Mouse (Mus musculus) liver, embryonic 11.5 days (tissue): ENCODE measurements at regions not wholly inside any gene's neighbourhood (a gene's known extent, or its start where the extent isn't known, plus 50 kb on each side); places are given as distances from the start of the nearest gene placed in this dataset.

Experiments
- ATAC-seq: fragments of 200-750 bp; cut with Nextera tagmentation; replicated peaks from 2 replicates; pipeline ENCODE4 v1.8.0; 2017; ENCODE audit warnings: moderate number of reproducible peaks, mild to moderate bottlenecking, moderate TSS enrichment, moderate library complexity; ENCODE audit not compliant: low FRiP score
- DNase-seq: peaks from one replicate; pipeline ENCODE4 v3.0.0-alpha.2; 2017; ENCODE audit warnings: low spot score
- H3K27ac ChIP-seq: fragments of 300-500 bp; sonication (generic); 2 replicates; pipeline ENCODE4 v1.5.1; 2014; ENCODE audit warnings: mild to moderate bottlenecking, low read depth, low read length, control low read depth
- H3K27me3 ChIP-seq: fragments of 300-500 bp; sonication (generic); replicated peaks from 2 replicates; pipeline ENCODE4 v1.6.1; 2014; ENCODE audit warnings: low read length, mixed read lengths; ENCODE audit not compliant: control insufficient read depth, insufficient read depth
- H3K36me3 ChIP-seq: fragments of 300-500 bp; sonication (generic); 2 replicates; pipeline ENCODE4 v1.6.1; 2014; ENCODE audit warnings: mild to moderate bottlenecking, low read length, moderate library complexity, mixed read lengths; ENCODE audit not compliant: control insufficient read depth, insufficient read depth
- H3K4me1 ChIP-seq: fragments of 300-500 bp; sonication (generic); replicated peaks from 2 replicates; pipeline ENCODE4 v1.6.1; 2014; ENCODE audit warnings: low read length, mixed read lengths; ENCODE audit not compliant: control insufficient read depth, insufficient read depth
- H3K4me2 ChIP-seq: fragments of 300-500 bp; sonication (generic); 2 replicates; pipeline ENCODE4 v1.6.1; 2014; ENCODE audit warnings: mild to moderate bottlenecking, control low read depth, moderate library complexity
- H3K4me3 ChIP-seq: fragments of 300-500 bp; sonication (generic); 2 replicates; pipeline ENCODE4 v1.5.1; 2014; ENCODE audit warnings: low read depth, low read length, control low read depth
- H3K9ac ChIP-seq: fragments of 300-500 bp; sonication (generic); 2 replicates; pipeline ENCODE4 v1.6.1; 2014; ENCODE audit warnings: low read depth, low read length, control low read depth
- H3K9me3 ChIP-seq: fragments of 300-500 bp; sonication (generic); 2 replicates; pipeline ENCODE4 v1.6.1; 2016; ENCODE audit warnings: low read length, inconsistent platforms, mixed read lengths; ENCODE audit not compliant: control insufficient read depth
- WGBS: fragments of 180-500 bp; shearing (Covaris S2); extraction: QIAGEN DNeasy Blood & Tissue Kit; methylation state at CpG from one replicate; pipeline ENCODE4 v1.1.7; 2014; 5-methylcytosine and 5-hydroxymethylcytosine counted together

GRCm38 (mm10) chr5:43391412-43392029, 123.8 kb upstream of the C1qtnf7 start:
- Histone ChIP-seq H3K4me1 (no peaks in the 10 kb centered on the region), H3K9ac (no peak overlapping the region), H3K4me2 (no peak overlapping the region), H3K9me3 (no peaks in the 10 kb centered on the region), H3K27me3 (no peaks in the 10 kb centered on the region), H3K27ac (no peak overlapping the region), H3K36me3 (no peaks in the 10 kb centered on the region), H3K4me3 (no peak overlapping the region)
- peak; percentile 64 for ATAC-seq
- 13% methylated on average over 3 of the region's 3 CpGs for WGBS
- peak; percentile 34 for DNase-seq

DNA sequence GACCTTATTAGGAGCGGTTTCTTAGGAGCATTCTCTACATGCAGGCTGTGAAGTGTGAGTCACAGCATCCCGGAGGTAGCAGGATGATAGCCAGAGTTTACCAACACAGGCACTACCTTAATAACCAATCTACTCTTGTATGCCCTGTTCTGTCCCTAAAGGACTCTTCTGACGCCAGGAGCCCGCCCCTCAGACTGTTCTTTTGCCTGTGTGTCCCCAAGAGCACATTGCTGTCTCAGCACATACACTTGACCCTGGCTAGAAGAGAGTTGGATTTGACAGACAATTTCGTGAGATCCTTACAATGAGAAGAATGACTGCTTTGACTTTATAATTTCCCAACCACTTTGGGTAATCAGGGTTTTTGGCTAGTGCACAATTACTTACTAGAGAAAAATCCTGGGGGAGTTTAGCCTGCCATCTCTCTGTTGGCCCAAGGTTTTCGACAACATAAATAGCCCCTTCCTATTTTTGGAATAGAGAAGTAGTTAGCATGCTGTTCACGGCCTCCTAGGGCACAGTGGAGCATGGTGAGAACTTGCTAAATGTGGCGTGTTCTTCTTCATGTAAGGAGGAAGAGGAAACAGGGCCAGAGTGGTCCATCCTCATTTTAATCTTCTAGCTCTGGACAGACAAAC, 122.3 kb upstream of the C1qtnf7 start:
- H3K9me3 ChIP-seq: no peaks in the 10 kb centered on the region
- no peak overlapping the region for H3K4me3 ChIP-seq
- no peak overlapping the region for H3K9ac ChIP-seq
- H3K27me3 ChIP-seq: no peaks in the 10 kb centered on the region
- WGBS: 60% methylated on average over 8 of the region's 8 CpGs
- no peaks in the 10 kb centered on the region for H3K36me3 ChIP-seq
- no peak for DNase-seq
- no peak overlapping the region for H3K4me2 ChIP-seq
- no peak overlapping the region for H3K27ac ChIP-seq
- ATAC-seq: no peak
- no peaks in the 10 kb centered on the region for H3K4me1 ChIP-seq

DNA sequence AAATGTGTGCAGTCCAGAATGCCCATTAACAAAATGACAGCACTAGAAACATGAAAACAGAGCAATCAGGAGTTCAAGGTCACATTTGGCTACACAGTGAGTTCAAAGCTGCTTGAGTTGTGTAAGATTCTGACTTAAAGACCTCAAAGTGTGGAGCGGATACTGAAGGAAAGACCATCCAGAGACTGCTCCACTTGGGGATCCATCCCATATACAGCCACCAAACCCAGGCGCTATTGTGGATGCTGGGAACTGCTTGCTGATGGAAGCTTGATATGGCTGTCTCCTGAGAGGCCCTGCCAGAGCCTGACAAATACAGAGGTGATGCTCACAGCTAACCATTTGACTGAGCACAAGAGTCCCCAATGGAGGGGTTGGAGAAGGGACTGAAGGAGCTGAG, 98.1 kb upstream of the C1qtnf7 start:
- H3K4me3 ChIP-seq: no peak overlapping the region
- H3K9ac ChIP-seq: no peak overlapping the region
- no peak overlapping the region for H3K4me2 ChIP-seq
- H3K27ac ChIP-seq: no peak overlapping the region
- no peaks in the 10 kb centered on the region for H3K9me3 ChIP-seq
- DNase-seq (no peak), ATAC-seq (no peak)
- no peaks in the 10 kb centered on the region for H3K4me1 ChIP-seq
- no peaks in the 10 kb centered on the region for H3K36me3 ChIP-seq
- WGBS: 89% methylated on average over 2 of the region's 2 CpGs
- H3K27me3 ChIP-seq: no peaks in the 10 kb centered on the region

DNA sequence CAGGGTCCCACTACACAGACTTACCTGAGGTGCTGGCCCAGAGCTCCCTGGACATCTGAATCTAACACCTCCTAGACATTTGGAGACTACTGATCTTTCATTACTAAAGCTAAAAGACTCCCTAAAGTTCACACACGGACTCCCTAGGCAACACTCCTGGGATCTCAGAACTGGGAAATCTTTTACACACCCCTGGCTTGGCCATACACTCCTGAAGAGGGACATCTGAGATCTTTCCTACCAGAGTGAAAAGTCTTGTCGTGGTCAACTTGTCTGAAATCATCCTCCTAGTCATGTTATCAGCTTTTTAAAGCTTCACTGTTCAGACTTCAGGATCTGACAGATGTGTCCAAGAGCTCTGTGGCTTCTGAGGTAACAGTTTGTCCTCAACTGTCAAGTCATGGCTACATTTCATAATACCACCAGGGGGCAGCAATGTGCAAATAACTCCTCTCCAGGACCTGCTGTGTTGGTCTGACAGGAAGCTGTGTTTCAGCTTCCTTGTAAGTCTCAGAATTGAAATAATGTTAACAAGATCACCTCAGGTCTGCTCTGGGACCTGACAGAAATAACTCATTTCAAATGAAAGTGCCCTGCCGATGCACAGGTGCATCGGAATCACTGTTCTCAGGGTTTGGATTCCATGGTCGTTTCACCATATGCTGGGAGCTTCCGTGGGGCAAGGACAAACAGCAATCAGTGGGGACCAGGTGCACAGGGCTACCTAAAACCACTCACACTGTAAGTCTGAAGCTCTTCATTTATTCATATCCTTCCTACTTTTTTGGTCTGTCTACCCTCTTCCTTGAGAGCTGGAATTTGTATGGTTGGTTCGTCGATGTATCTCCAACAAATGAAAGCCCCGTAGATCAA, 92.3 kb upstream of the C1qtnf7 start:
- Histone ChIP-seq H3K4me1 (no peaks in the 10 kb centered on the region), H3K9ac (no peak overlapping the region), H3K4me2 (no peak overlapping the region), H3K27me3 (no peaks in the 10 kb centered on the region), H3K9me3 (no peaks in the 10 kb centered on the region), H3K36me3 (no peaks in the 10 kb centered on the region), H3K27ac (no peak overlapping the region), H3K4me3 (no peak overlapping the region)
- no peak; the same call in 1 of the 2 replicates for ATAC-seq
- DNase-seq: peak; percentile 57
- 73% methylated on average over 9 of the region's 9 CpGs for WGBS

- no peak overlapping the region for H3K4me3 ChIP-seq
- H3K4me1 ChIP-seq: no peaks in the 10 kb centered on the region
- ATAC-seq (no peak), DNase-seq (no peak)
- no peak overlapping the region for H3K27ac ChIP-seq
- no peaks in the 10 kb centered on the region for H3K9me3 ChIP-seq
- H3K4me2 ChIP-seq: no peak overlapping the region
- H3K9ac ChIP-seq: no peak overlapping the region
- H3K36me3 ChIP-seq: no peaks in the 10 kb centered on the region
- 57% methylated on average over 9 of the region's 9 CpGs for WGBS
- no peaks in the 10 kb centered on the region for H3K27me3 ChIP-seq
These were observed 90.6 kb upstream of the C1qtnf7 start for GRCm38 (mm10) chr5:43424551-43425257.

GRCm38 (mm10) chr5:43433337-43433736, 82.0 kb upstream of the C1qtnf7 start:
- WGBS: 80% methylated on average over 2 of the region's 2 CpGs
- H3K4me1 ChIP-seq: no peaks in the 10 kb centered on the region
- no peak overlapping the region for H3K4me3 ChIP-seq
- no peak overlapping the region for H3K4me2 ChIP-seq
- no peak for DNase-seq
- H3K9ac ChIP-seq: no peak overlapping the region
- H3K9me3 ChIP-seq: no peaks in the 10 kb centered on the region
- H3K27me3 ChIP-seq: no peaks in the 10 kb centered on the region
- no peaks in the 10 kb centered on the region for H3K36me3 ChIP-seq
- no peak for ATAC-seq
- no peak overlapping the region for H3K27ac ChIP-seq

GRCm38 (mm10) chr5:43439191-43439590, 76.1 kb upstream of the C1qtnf7 start:
- DNase-seq (no peak), ATAC-seq (no peak)
- 61% methylated on average over 2 of the region's 2 CpGs for WGBS
- no peaks in the 10 kb centered on the region for H3K27me3 ChIP-seq
- no peak overlapping the region for H3K9ac ChIP-seq
- no peak overlapping the region for H3K27ac ChIP-seq
- no peak overlapping the region for H3K4me3 ChIP-seq
- no peaks in the 10 kb centered on the region for H3K4me1 ChIP-seq
- H3K36me3 ChIP-seq: no peaks in the 10 kb centered on the region
- H3K9me3 ChIP-seq: no peaks in the 10 kb centered on the region
- H3K4me2 ChIP-seq: no peak overlapping the region

- WGBS: 61% methylated on average over 3 of the region's 3 CpGs
These were observed 74.0 kb upstream of the C1qtnf7 start for GRCm38 (mm10) chr5:43441306-43441705.

More at GRCm38 (mm10) chr5:43441306-43441705, 74.0 kb upstream of the C1qtnf7 start:
- H3K9me3 ChIP-seq: no peaks in the 10 kb centered on the region
- H3K36me3 ChIP-seq: no peaks in the 10 kb centered on the region
- no peak overlapping the region for H3K4me2 ChIP-seq
- no peak overlapping the region for H3K27ac ChIP-seq
- H3K27me3 ChIP-seq: no peaks in the 10 kb centered on the region
- DNase-seq (no peak), ATAC-seq (no peak)
- no peak overlapping the region for H3K4me3 ChIP-seq
- H3K9ac ChIP-seq: no peak overlapping the region
- no peaks in the 10 kb centered on the region for H3K4me1 ChIP-seq
